Mouse (Mus musculus) embryo, embryonic 10.5 days (tissue): ENCODE data around the gene Dap3.
"Not testable (repeated sequence)": the region's sequence is repeated elsewhere in the genome, so short reads cannot be mapped to it uniquely, and the experiment has no call there.

Source experiments
- DNase-seq: peaks from one replicate; pipeline ENCODE4 v3.0.0-alpha.2; 2015; ENCODE audit warnings: low spot score

The Dap3 gene

GRCm38 (mm10) chr3:88950576-88951326 lies at the start of gene Dap3, which contains the start of gene Ash1l:
Dap3 (minus strand) TSS chr3:88951181.
Ash1l (plus strand) TSS chr3:88950622.
- peak; percentile 79 for DNase-seq

- DNase-seq, result no peak
Measured at GRCm38 (mm10) chr3:88992793-88993192, 41.8 kb upstream of the Dap3 start.

GRCm38 (mm10) chr3:88983921-88984381 lies 33.0 kb upstream of the Dap3 start:
- peak; percentile 61 for DNase-seq

- no peak for DNase-seq
Measured at GRCm38 (mm10) chr3:88981206-88982010, 30.4 kb upstream of the Dap3 start.

- no peak for DNase-seq
Measured at GRCm38 (mm10) chr3:88975012-88975411, 24.0 kb upstream of the Dap3 start.

GRCm38 (mm10) chr3:88963211-88963610 lies 12.2 kb upstream of the Dap3 start:
- DNase-seq, result not testable (repeated sequence)

GRCm38 (mm10) chr3:88953736-88954135 lies 2.8 kb upstream of the Dap3 start:
- no peak for DNase-seq

GRCm38 (mm10) chr3:88953246-88953645 lies 2.3 kb upstream of the Dap3 start:
- DNase-seq, result no peak

GRCm38 (mm10) chr3:88951327-88951800 lies 383 bp upstream of the Dap3 start:
- no peak for DNase-seq

GRCm38 (mm10) chr3:88949786-88950575 lies 1.0 kb downstream of the Dap3 start:
- DNase-seq, result peak; percentile 94

GRCm38 (mm10) chr3:88944109-88944508 lies 6.9 kb downstream of the Dap3 start:
- no peak for DNase-seq

GRCm38 (mm10) chr3:88942316-88942880 lies 8.6 kb downstream of the Dap3 start:
- no peak for DNase-seq

GRCm38 (mm10) chr3:88939749-88940148 lies 11.2 kb downstream of the Dap3 start:
- peak; percentile 86 for DNase-seq

- no peak for DNase-seq
Measured at GRCm38 (mm10) chr3:88939071-88939470, 11.9 kb downstream of the Dap3 start.

- no peak for DNase-seq
Measured at GRCm38 (mm10) chr3:88929501-88929900, 21.5 kb downstream of the Dap3 start.

- DNase-seq, result no peak
Measured at GRCm38 (mm10) chr3:88925651-88926050, 25.3 kb downstream of the Dap3 start.

GRCm38 (mm10) chr3:88923989-88924591 lies 26.9 kb downstream of the Dap3 start:
- DNase-seq, result no peak

GRCm38 (mm10) chr3:88921411-88921810 lies 29.6 kb downstream of the Dap3 start:
- DNase-seq, result no peak

- no peak for DNase-seq
Measured at GRCm38 (mm10) chr3:88918981-88919380, 32.0 kb downstream of the Dap3 start.

GRCm38 (mm10) chr3:88914384-88914810 lies 36.6 kb downstream of the Dap3 start:
- no peak for DNase-seq
